Mouse (Mus musculus) erythroblast, adult 5-6 weeks (primary cell): ENCODE data around the gene Aagab. TPM values are rescaled to one million over a fixed set of nuclear protein-coding genes. Genes with fewer than 3 reads are reported as not detected.

ENCODE experiments used
- ATAC-seq: replicated peaks from 2 replicates; pipeline ENCODE4 v1.8.0; 2016; ENCODE audit warnings: moderate number of reproducible peaks, mild to moderate bottlenecking, moderate TSS enrichment, inconsistent platforms; ENCODE audit not compliant: poor library complexity, low FRiP score, severe bottlenecking
- total RNA-seq, 2 experiments: library from RNA; stranded (forward) in 1 of 2; stranded (reverse) in 1 of 2; fragments of 150-400 nt in 1 of 2; fragments of 200-764, 138-1000 nt in 1 of 2; gene quantifications; 2 replicates each; pipeline versions ENCODE4 v1.2.3 to v1.2.4; 2015 to 2017; ENCODE audit warnings: low replicate concordance in 2 of 2

Aagab gene
- total RNA-seq, 2 experiments from 2014 or later, result 9.9 to 15.9 TPM

DNA sequence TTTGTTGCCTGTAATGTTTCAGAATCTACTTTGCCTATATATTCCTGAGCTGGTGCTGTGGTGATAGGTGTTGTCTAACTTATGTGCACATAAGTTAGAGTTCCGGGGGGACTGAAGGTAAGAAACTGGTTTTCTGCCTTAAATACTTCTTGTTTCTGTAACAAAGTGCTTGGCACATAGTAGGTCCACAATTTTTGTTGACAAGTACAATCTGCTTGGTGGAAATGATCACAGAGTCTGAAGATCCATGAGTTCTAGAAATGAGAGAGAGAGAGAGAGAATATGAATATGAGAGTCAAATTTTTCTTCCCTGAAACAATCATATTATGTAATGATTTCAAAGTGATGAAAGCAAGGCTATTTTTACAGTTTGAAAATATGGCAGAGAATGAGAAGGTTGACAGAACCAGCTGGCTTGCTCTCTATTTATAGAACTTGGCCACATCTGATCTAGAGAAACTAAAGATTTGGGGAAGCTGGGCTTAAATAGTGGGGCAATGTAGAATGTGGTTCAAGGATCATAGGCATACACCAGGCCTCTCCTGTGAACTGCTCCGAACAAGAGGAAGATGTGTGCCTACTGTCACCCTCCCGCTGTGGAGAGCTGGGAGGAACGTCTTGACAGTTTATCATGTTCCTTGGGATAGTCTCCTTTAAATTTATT lies 39.7 kb downstream of the Aagab start:
- no peak for ATAC-seq

GRCm38 (mm10) chr9:63644011-63644410 lies 41.6 kb downstream of the Aagab start:
- no peak for ATAC-seq

- no peak for ATAC-seq
Measured at GRCm38 (mm10) chr9:63645084-63645483, 42.6 kb downstream of the Aagab start.

DNA sequence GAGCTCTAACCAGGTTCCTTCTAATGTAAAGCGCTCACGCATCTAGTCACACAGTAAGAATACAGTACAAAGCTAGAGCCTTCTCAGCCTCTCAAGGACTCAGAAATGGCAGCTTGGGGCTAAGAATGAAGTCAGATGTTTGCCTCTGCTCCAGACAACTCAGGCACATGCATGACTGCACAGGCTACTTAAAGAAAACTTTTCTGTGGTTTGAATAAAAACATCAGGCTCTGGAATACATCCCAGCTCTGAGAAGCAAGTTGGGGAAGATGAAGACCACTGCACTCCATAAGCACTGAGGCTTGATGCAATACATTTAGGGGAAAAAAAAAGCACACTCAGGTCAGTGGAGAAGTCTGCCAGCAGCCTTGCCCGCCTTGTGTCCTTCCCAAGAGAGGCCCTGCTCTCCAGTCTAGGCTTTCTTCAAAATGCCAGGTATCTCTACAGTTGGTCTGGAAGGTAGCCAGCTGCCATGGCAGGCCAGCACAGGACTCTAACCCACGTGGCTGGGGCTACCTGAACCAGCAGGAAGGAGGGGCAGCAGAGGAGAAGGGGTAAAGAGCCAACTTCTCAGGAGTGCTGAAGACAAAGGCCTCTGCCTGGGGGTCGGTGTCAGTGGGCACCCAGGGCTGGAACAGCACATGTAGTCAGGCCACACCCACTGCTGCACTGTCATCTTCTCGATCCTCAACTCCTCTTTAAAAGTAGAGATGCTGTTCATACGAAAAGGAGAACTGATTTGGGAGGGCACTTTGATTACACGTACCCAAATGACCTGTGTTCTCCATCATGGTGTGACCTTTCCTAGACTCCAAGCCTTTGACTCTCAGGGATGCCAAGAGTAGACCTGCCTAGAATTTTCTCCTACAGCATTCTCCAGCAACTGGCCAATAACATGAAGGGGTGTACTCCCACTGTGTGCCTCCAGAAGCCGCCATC lies 45.4 kb downstream of the Aagab start:
- ATAC-seq, result no peak

GRCm38 (mm10) chr9:63648520-63648918 lies 46.1 kb downstream of the Aagab start:
- no peak for ATAC-seq

- no peak for ATAC-seq
Measured at GRCm38 (mm10) chr9:63649841-63650545, 47.5 kb downstream of the Aagab start.

GRCm38 (mm10) chr9:63650905-63651304 lies 48.4 kb downstream of the Aagab start:
- no peak for ATAC-seq

GRCm38 (mm10) chr9:63651594-63651993 lies 49.1 kb downstream of the Aagab start:
- ATAC-seq, result no peak

DNA sequence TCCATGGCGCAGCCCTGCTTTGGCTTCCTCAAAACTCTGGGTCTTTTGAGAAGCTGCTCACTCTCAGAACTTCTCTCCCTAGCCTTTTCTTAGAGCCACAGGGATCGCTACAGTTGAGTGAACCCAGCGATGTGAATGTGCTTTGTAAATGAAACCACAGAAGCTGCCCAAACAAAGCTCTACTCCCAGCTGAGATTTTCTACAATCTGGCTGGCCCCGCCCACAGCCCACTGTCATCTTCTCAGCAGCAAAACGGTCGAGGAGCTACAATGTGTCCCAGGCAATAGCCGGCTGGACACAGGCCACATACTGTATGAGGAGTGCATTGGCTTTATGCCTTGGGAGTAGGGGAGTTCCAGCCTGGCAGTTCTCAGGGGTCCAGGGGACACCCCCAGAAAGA lies 51.2 kb downstream of the Aagab start:
- no peak for ATAC-seq

DNA sequence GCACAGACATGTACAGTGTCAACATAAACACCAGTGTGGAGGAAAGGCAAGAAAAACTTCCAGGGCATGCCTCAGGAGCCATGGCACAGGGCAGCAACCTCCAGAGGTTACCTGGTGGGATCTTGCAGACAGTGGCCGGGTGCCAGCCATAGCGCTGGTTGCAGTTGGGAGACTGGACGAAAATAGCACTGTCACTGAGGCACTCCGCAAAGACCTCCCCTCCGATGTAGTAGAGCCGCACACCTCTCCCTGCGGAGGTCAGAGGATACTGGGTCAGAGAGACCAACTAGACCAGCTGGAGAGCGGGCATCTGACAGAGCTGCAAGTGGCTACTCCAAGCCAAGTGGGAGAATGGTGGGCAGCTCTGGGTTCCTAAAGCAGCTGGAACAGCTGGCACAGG lies 52.1 kb downstream of the Aagab start:
- ATAC-seq, result no peak

- ATAC-seq, result no peak
Measured at GRCm38 (mm10) chr9:63655092-63655491, 52.6 kb downstream of the Aagab start.

GRCm38 (mm10) chr9:63657167-63657566 lies 54.7 kb downstream of the Aagab start:
- no peak for ATAC-seq

DNA sequence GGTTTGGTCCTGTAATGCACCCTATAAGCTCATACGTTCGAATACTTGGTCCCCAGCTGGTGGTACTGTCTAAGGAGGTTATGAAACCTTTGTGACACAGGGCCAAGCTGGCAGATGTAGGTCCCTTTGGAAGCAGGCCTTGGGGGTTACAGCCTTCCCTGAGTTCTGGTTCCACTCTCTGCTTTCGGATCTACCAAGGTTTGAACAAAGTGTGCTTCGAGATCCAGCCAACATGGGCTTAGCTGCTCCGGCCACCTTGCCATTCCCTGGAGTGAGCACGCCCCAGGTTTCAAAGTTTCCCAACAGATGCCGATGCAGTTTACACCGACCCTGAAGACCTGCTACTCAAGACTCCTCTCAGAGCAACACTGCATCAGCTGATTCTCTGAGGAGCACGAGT lies 56.0 kb downstream of the Aagab start:
- no peak for ATAC-seq

DNA sequence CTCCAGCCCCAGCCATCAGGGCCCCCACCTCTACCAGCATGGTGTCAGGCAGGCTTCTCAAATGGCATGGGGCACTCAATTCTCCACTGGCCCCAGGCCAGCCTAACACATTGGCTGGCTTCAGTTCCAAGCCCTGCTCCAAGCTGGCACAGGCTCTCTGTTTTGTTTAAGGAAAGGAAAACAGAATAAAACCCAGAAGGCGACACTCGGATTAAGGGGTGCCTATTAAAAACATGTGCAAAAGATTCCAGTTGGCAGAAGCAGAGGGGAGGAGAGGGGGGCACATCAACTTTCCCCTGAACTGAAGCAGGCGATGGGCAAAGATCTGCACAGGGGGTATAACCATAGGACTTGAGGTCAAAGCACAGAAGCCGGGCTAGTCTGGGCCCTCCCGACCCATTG lies 56.5 kb downstream of the Aagab start:
- no peak for ATAC-seq

DNA sequence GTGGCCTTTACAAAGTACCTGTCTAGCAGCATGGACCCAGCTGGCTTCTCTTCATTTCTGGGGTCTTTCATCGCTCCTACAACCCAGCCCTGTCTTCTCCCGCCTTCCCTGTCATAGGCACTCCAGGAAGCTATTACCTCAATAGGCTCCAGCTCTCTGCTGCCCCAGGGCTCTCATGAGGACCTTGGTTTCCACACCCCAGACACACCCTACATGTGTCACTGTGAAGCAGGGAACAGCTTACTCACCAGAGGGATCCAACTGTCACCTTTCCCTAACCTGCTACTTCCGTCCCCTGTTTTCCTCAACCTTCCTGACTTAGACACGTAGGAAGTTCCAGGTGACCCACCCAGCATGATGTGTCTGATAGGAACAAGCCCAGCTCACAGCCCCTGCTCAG lies 57.6 kb downstream of the Aagab start:
- ATAC-seq, result no peak

DNA sequence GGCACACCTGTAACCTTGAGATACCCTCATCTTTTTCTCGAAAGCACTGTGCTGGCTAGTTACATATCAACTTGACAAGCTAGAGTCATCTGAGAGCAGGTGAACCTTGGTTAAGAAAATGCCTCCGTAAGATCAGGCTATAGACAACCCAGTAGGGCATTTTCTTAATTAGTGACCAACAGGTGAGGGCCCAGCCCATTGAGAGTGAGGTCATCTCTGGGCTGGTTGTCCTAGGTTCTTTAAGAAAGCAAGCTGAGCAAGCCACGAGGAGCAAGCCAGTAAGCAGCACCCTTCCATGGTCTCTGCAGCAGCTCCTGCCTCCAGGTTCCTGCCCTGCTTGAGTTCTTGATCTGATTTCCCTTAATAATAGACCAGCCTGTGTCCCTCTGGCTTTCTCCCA lies 58.2 kb downstream of the Aagab start:
- ATAC-seq, result no peak

DNA sequence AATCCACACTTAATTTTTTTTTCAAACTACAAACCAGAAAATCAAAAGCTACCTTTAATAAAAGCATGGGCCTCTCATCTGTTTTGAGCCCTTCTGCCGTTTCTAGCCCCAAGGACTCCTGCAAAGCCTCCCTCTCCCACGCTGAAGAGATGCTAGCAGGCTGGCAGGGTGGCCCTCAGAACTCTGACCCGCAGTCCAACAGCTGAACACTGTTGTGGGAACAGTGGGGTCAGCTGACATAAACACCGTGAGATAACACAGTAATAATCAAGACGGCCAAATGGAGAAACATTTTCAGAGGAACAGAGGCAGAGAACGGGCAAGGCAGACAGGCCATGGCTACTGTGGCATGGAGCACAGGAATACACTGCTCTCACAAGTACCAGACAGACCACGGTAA lies 60.3 kb downstream of the Aagab start:
- ATAC-seq, result no peak

DNA sequence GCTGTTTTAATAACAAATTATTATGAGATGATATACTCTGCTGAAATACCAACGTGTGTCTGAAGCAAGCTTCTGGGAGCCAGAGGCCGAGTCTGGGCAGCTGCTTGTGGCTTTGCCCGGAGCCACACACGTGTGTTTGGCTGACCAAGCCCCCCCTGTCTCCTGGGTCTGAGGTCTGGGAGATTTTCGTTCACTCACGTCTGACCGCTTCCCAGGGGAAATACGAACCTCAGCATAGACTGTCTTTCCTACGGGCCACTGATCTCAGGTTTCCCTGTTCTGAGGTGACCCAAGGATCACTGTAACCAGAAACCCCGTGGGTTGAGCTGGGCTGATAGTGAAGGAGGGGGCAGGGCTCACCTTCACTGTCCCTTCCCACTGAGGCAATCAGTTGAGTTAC lies 60.8 kb downstream of the Aagab start:
- no peak for ATAC-seq

GRCm38 (mm10) chr9:63664300-63664745 lies 61.9 kb downstream of the Aagab start:
- no peak for ATAC-seq

DNA sequence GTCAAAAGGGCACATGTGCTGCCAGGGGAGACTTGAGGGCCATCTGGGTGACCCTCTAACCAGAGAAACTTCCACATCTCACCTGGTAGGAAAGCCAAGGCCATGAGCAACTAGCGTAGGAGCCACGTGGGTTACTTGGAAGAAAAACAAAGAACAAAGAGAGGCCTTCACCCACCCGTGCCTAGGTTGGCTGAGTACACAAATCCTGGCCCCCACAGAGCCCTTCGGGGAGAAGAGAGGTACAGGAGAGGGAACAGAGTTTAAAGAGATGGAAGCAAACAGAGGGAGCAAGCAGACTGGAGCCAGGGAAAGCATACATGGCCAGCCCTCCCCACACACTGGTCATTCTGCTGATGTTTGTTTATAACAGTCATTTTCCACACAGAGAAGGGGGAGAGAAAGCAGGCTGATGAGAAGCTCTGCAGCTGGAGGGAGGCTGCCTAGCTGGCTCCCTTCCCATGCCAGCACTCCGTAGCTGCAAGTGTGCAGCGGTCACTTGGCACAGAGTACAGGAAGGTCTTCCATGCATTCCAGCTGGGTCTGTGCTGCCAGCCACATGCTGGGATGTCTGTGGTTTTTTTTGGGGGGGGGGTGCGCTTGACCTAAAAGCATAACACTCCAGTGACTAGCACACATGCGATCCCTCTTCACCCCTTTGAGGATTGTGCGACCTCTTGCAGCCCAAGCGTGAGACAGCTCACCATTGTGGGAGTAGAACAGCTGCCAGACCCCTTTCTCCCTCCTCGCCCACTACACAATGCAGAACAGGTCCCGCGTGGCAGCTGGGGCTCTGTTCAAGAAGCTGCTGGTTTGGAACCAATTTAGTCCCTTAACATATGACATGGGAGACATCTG lies 62.6 kb downstream of the Aagab start:
- no peak for ATAC-seq
